Mouse (Mus musculus) small intestine, adult 2 months (tissue): ENCODE measurements around the gene Nfkb1.

Experiments used
- CTCF ChIP-seq: fragments of 200-500 bp; IDR thresholded peaks from 2 replicates; pipeline ENCODE4 v1.5.1; 2012; ENCODE audit warnings: low read depth, mild to moderate bottlenecking, control low read depth, inconsistent platforms, low read length, moderate library complexity, mixed read lengths; ENCODE audit not compliant: insufficient replicate concordance, insufficient read length; ENCODE audit errors: extremely low read depth
- POLR2A ChIP-seq: fragments of 200-500 bp; IDR thresholded peaks from 2 replicates; pipeline ENCODE4 v1.6.1; 2012; ENCODE audit warnings: low read depth, mild to moderate bottlenecking, control low read depth, inconsistent platforms, low read length, moderate library complexity

- TF ChIP-seq POLR2A (no peak), CTCF (no peak)
These were observed 15.0 kb downstream of the Nfkb1 start for GRCm38 (mm10) chr3:135676364-135676763.
